Mouse (Mus musculus) G1E (cell line): Measurements from ENCODE around the gene Alg2.

Source experiments
- CTCF ChIP-seq: IDR thresholded peaks from 2 replicates; pipeline ENCODE4 v1.5.1; 2012; ENCODE audit warnings: low read depth, low read length, inconsistent platforms, mixed read lengths
- GATA1 ChIP-seq: IDR thresholded peaks from 2 replicates; pipeline ENCODE4 v1.6.1; 2012; ENCODE audit warnings: borderline replicate concordance, low read length, inconsistent platforms, mixed read lengths
- GATA2 ChIP-seq: IDR thresholded peaks from 2 replicates; pipeline ENCODE4 v1.6.1; 2012; ENCODE audit warnings: low read depth, low read length, inconsistent platforms, borderline replicate concordance
- POLR2AphosphoS5 ChIP-seq: IDR thresholded peaks from 2 replicates; pipeline ENCODE4 v1.6.1; 2012; ENCODE audit warnings: low read depth, low read length, inconsistent platforms; ENCODE audit not compliant: insufficient replicate concordance
- TAL1 ChIP-seq: conservative IDR thresholded peaks from 2 replicates; pipeline ENCODE4 v1.6.1; 2012; ENCODE audit warnings: low read depth, low read length, inconsistent platforms, mixed read lengths

DNA sequence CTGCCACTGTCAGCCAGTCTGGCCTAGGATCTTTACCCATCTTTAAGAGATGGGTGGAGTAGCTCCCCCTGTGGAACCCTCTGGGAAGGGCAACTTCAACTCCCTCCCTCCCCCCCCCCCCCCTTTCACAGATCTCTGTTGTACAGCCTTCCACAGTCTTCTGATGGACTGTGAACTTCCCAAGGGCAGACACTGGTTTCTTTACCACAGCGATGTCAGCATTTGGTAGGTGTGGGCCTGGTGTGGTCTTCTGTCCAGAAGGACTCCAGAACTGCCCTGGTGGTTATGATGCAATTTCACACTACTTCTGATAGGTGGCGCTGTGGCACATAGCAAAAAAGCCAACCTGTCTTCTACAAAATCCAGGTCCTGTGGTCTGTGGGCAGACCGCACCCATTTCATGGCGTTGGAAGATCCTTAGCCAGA, 28.4 kb upstream of the Alg2 start:
- TF ChIP-seq GATA1 (no peak), CTCF (peak; percentile 70), POLR2AphosphoS5 (no peak), TAL1 (no peak), GATA2 (no peak)
